Mouse (Mus musculus) megakaryocyte, embryonic 14.5 days (primary cell): ENCODE measurements around the gene Bspry. TPM values are rescaled to one million over a fixed set of nuclear protein-coding genes. Genes with fewer than 3 reads are reported as not detected.
A peak's percentile ranks its signal among the peaks of the same experiment; 100 is the strongest.

ENCODE experiments used
- H3K27me3 ChIP-seq: replicated peaks from 2 replicates; pipeline ENCODE3; 2012; ENCODE audit warnings: inconsistent platforms
- H3K36me3 ChIP-seq: replicated peaks from 2 replicates; pipeline ENCODE3; 2012; ENCODE audit warnings: low read length, inconsistent platforms, mixed read lengths
- H3K4me1 ChIP-seq: 2 replicates; pipeline ENCODE4 v1.6.1; 2012; ENCODE audit warnings: inconsistent platforms
- H3K4me3 ChIP-seq: replicated peaks from 2 replicates; pipeline ENCODE3; 2012; ENCODE audit warnings: moderate library complexity, mild to moderate bottlenecking, inconsistent platforms
- H3K9me3 ChIP-seq: 2 replicates; pipeline ENCODE4 v1.6.1; 2012; ENCODE audit warnings: inconsistent platforms
- FLI1 ChIP-seq: IDR thresholded peaks from 2 replicates; pipeline ENCODE4 v1.6.1; 2012; ENCODE audit warnings: low read length, inconsistent platforms, mixed read lengths
- GATA1 ChIP-seq: IDR thresholded peaks from 3 replicates; pipeline ENCODE4 v1.6.1; 2012; ENCODE audit warnings: mixed read lengths, low read length, inconsistent platforms, borderline replicate concordance
- polyA plus RNA-seq: library from polyadenylated mRNA; stranded (reverse); fragments of >175 nt; gene quantifications from 2 replicates; pipeline ENCODE4 v1.2.3, GENCODE M21; 2012; ENCODE audit warnings: low replicate concordance; ENCODE audit not compliant: insufficient read depth

Gene Bspry
- polyA plus RNA-seq, 1 experiment = not detected

DNA sequence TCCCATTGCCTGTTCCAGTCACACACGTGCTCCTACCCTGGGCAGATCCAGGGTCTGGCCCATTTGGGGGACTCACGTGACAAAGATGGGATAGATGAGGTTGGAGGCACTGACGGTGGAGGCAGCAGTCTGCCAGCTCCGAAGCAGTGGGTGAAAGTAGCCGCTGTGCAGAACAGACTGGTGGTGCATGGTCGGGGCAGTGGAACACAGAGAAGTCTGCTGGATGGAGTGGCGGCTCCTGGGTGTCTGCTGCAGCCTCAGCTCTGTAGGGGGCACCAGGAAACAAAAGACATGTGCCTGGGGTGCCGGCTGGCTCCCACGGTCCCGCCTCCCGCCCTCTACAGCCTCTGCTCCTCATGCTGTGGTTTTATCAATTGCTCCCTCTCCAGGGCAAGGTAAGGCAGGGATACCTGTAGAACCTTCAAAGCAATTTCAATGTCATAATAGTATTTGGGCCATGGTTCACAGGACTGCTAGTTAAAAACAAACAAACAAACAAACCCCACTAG lies 34.2 kb downstream of the Bspry start:
- H3K27me3 ChIP-seq = no peaks in the 10 kb centered on the region
- H3K9me3 ChIP-seq = no peaks in the 10 kb centered on the region
- peaks cover 51% of the 10 kb centered on the region for H3K36me3 ChIP-seq
- no peak overlapping the region for H3K4me3 ChIP-seq
- TF ChIP-seq GATA1 (no peak), FLI1 (no peak)
- peaks cover 50% of the 10 kb centered on the region for H3K4me1 ChIP-seq

DNA sequence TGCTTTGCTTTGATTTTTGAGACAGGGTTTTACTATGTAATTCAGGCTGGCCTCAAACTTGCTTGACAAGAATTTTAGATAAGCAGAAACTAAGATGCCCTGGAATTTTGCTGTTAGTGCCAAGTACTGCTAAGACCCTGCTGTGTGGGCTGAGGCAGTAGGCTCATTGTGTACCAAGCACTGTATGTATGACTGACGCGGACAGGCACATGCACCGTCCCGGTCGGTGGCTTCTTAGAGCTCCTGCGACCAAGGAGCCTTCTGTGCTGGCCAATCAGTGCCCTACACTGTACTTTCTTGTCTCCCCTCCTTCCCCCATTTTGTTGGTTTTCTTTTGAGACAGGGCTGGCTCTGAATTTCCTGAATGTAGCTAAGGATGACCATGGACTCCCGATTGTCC lies 35.1 kb downstream of the Bspry start:
- Histone ChIP-seq H3K9me3 (no peaks in the 10 kb centered on the region), H3K4me1 (peaks cover 59% of the 10 kb centered on the region), H3K4me3 (peak overlapping the region; percentile 74), H3K27me3 (no peaks in the 10 kb centered on the region), H3K36me3 (peaks cover 42% of the 10 kb centered on the region)
- no peak for TF ChIP-seq GATA1
- TF ChIP-seq FLI1 = no peak

DNA sequence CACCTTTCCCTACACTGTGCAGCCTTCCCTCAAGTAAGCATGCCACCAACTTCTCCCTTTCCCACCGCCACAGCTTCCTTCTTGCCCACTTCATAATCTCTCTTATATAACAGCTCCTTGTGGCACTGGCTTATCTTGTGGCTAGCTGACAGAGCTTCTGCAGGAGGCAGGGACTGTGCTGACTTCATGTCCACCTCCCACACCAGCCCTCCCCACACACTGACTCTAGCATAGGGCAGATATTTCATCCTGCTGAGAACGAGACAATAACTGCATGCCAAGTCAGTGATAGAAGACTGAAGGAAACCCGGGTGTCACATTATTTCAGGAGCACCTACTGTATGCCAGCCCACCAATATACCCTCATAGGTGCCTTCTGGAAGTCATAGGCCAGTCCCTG lies 35.6 kb downstream of the Bspry start:
- TF ChIP-seq FLI1 (no peak), GATA1 (no peak; the same call in 2 of the 3 replicates)
- Histone ChIP-seq H3K4me3 (peak overlapping the region; percentile 74), H3K4me1 (peaks cover 63% of the 10 kb centered on the region), H3K9me3 (no peaks in the 10 kb centered on the region), H3K27me3 (no peaks in the 10 kb centered on the region), H3K36me3 (peaks cover 37% of the 10 kb centered on the region)

DNA sequence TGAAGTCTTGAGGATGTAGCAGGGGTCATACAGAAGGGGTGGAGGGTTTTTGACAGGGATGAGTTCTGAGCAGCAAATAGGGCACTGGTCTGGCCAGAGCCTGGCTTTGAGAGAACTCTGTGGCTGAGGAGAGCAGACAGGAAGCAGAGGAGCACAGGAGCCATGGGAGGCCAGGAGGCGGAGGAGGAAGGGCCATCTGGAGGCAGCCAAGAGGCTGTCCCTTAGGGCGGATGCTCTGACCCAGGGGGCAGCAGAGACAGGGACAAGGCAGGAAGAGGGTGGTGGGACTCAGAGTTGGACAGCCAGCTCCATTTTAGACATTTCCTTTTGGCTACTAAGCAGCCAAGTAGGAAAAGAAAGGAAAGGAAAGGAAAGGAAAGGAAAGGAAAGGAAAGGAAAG lies 36.2 kb downstream of the Bspry start:
- no peaks in the 10 kb centered on the region for H3K9me3 ChIP-seq
- peak overlapping the region; percentile 74 for H3K4me3 ChIP-seq
- H3K4me1 ChIP-seq = peaks cover 68% of the 10 kb centered on the region
- H3K27me3 ChIP-seq = no peaks in the 10 kb centered on the region
- TF ChIP-seq GATA1 (no peak), FLI1 (no peak)
- H3K36me3 ChIP-seq = peaks cover 31% of the 10 kb centered on the region

DNA sequence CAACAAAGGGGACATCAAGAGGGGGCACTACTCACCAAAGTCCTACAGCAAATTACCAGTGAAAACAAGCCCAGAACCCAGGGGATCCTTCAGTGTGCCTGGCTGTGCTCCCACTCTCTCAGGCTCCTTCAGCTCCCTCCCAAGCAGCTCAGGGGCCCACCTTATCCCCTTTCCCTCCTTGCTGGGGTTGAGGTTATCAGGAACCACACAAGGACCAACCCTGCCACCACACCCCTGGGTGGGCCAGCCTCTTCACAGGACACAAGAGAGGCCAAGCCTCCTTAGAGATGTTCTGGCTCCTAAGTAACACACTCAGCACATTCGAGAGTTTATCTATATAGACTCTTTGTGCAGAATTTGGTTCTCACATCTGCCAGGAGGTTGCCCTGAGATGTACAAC lies 36.7 kb downstream of the Bspry start:
- H3K4me1 ChIP-seq = peaks cover 68% of the 10 kb centered on the region
- H3K4me3 ChIP-seq = peak overlapping the region; percentile 44
- no peaks in the 10 kb centered on the region for H3K9me3 ChIP-seq
- no peak for TF ChIP-seq FLI1
- TF ChIP-seq GATA1 = no peak
- H3K36me3 ChIP-seq = peaks cover 27% of the 10 kb centered on the region
- no peaks in the 10 kb centered on the region for H3K27me3 ChIP-seq

DNA sequence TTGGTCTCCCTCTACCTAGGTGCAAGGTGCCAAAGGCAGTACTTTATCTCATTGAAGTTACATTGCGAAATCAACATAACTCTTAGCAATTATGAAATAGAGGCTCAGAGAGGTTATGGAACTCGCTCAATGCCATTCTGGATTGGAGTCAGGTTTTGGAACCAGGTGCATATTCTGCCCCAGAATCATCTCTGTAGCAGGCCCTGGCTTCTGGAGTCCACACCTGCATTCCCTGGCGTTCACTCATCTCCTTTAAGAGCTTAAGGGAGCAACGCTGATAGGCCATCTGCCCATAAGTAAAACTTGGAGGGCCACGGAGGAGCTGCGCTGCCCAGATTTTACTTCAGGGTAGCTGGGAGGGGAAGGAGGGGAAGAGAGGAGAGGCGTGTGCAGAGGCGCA lies 37.2 kb downstream of the Bspry start:
- Histone ChIP-seq H3K36me3 (peaks cover 24% of the 10 kb centered on the region), H3K4me3 (no peak overlapping the region), H3K9me3 (no peaks in the 10 kb centered on the region), H3K4me1 (peaks cover 68% of the 10 kb centered on the region), H3K27me3 (no peaks in the 10 kb centered on the region)
- TF ChIP-seq GATA1 = no peak
- TF ChIP-seq FLI1 = no peak

DNA sequence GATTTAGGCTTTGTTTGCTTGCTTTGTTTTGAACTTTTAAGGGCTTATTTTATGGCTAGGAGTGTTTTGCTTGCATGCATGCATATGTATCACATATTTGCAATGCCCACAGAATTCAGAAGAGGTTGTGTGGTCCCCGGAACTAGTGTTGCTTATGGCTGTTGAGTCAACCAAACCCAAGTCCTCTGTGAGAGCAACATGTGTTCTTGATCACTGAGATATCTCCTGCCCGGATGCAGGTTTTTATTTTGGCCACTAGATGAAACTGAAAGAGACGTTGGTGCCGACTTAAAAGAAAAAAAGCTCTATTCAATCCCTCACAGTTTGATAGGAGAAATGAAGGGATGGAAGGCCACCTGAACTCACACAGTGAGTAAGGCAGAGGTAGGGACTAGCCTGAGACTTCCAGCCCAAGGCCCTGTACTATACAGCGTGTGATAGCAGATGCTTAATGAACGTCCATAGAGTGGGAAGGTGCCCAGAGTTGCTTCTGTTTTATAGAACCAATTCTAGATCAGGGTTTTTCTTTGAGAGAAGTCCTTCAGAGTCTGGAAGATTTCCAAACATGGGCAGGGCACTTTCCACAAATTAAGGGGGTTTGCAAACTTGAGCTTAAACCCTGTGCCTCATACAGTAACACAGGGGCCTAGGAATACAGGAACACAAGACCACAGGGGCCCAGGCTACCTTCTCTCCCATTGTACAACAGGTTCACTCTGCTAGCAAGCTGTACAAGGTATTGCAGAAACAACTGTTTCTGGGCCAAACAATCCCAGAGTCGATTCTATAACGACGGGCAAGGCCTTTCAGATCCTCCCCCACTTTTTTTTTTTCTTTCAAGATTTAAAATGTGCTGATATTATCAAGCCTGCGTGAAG lies 37.9 kb downstream of the Bspry start:
- Histone ChIP-seq H3K4me1 (peaks cover 74% of the 10 kb centered on the region), H3K4me3 (no peak overlapping the region), H3K27me3 (no peaks in the 10 kb centered on the region), H3K9me3 (no peaks in the 10 kb centered on the region), H3K36me3 (peaks cover 22% of the 10 kb centered on the region)
- no peak for TF ChIP-seq GATA1
- TF ChIP-seq FLI1 = no peak

DNA sequence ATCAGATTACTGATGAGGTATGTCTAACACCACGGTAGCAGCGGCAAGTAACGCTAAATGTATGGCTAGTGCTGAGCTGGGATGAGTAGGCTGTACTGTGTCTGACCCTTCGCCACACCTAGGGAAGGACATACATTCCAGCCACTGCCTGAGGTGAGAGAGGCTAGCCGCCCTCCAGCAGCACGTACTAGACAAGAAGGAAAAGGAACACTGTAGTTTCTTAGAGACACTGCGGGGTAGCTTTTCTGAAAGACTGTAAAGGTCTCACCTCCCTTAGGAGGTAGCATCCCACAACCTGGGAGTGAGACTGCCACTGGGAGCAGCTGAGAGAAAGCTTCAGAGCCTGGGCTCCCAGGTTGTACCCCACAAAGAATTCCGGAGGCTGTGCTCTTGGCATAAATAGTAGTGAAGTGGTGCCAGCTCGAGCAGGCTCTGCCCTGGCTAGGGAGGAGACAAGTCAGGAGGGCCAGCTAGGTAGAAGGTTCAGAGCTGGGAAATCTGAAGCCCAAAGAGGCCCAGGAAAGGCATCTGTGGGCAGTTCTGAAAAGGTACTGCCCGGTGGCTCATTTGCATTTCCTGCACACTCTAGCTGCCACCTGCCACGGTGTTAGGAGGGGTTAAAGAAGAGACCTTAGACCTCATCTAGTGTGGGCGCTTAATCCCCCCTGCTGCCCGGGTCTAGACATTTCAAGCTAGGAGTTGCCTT lies 38.7 kb downstream of the Bspry start:
- no peaks in the 10 kb centered on the region for H3K9me3 ChIP-seq
- peaks cover 18% of the 10 kb centered on the region for H3K36me3 ChIP-seq
- H3K4me3 ChIP-seq = peak overlapping the region; percentile 91
- peaks cover 79% of the 10 kb centered on the region for H3K4me1 ChIP-seq
- TF ChIP-seq FLI1 (no peak), GATA1 (no peak)
- H3K27me3 ChIP-seq = no peaks in the 10 kb centered on the region

DNA sequence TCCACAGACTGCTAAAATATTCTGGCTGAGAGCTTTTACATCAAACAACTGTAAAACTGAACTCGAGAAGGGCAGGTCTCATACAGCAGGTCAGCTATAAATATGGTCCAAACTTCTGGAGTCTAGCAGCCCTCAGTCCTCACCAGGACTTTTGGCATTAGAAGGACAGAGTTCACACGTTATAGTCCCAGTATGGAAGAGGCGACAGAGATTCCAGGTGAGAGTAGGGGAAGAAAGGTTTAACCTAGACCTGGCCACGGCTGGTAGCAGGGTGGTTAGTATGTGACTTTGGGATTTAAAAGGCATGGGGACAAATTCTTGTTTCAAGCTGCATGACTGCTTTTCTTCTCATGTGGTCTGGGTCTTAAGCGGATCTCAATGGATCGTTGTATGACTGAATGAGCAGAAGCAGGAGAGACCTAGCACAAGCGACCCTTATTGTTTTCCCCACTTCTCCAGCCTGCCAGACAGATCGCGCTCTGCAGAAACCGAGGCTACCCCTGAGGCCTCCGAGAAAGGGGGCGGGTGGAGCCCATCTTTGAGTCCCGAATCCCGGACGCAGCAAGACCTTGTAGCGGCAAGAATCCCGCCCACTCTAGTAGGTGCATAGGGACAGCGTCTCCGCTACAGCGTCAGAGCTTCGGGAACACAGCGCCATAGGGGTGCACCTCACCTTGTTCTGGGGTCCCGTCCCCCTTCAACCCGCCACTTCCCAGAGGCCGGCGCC lies 39.4 kb downstream of the Bspry start:
- TF ChIP-seq GATA1 (no peak), FLI1 (no peak)
- Histone ChIP-seq H3K4me1 (peaks cover 80% of the 10 kb centered on the region), H3K4me3 (peak overlapping the region; percentile 91), H3K36me3 (peaks cover 15% of the 10 kb centered on the region), H3K27me3 (no peaks in the 10 kb centered on the region), H3K9me3 (no peaks in the 10 kb centered on the region)

DNA sequence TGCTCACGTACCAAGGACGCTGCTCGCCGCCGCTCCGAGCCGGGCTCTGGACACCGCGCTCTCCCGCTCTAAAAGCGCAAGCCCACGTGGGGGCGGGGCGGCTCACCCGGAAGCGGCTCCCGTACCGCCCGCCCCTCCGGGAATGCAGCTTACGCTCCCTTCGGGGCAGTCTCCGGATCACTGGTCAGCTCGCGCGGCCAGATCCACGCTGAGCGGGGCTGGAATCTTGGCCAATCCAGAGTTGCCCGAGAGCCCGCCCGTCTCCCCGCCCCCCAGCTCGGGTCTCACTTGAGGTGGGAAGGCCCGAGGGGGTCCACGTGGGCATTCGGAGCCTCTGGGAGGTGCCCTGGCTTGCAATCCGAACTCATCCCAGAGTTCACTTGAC lies 40.0 kb downstream of the Bspry start, which contains the start of gene Alad:
Gene Alad (minus strand): TSS at position 70 of the 385 bp plus-strand sequence.
- Histone ChIP-seq H3K27me3 (no peaks in the 10 kb centered on the region), H3K4me3 (peak within 1 kb of the TSS; percentile 91), H3K36me3 (peaks cover 15% of the 10 kb centered on the region), H3K4me1 (peaks cover 83% of the 10 kb centered on the region), H3K9me3 (no peaks in the 10 kb centered on the region)
- TF ChIP-seq GATA1 = no peak
- TF ChIP-seq FLI1 = no peak
